Mouse (Mus musculus) heart, adult 2 months (tissue): ENCODE data around the gene Rab38. TPM values are rescaled to one million over a fixed set of nuclear protein-coding genes. Genes with fewer than 3 reads are reported as not detected.

Experiments
- DNase-seq, 2 experiments: peaks; one replicate each; pipeline ENCODE4 v3.0.0; 2021
- H3K27ac ChIP-seq: fragments of 200-600 bp; 2 replicates; pipeline ENCODE4 v1.8.1; 2022
- H3K27me3 ChIP-seq: fragments of 200-500 bp; 2 replicates; pipeline ENCODE4 v1.6.1; 2012; ENCODE audit warnings: mild to moderate bottlenecking, low read length, inconsistent platforms, mixed read lengths; ENCODE audit not compliant: control insufficient read depth, insufficient read depth
- H3K36me3 ChIP-seq: fragments of 200-500 bp; 2 replicates; pipeline ENCODE4 v1.6.1; 2012; ENCODE audit warnings: low read length, inconsistent platforms; ENCODE audit not compliant: control insufficient read depth, insufficient read depth
- H3K4me1 ChIP-seq: fragments of 200-500 bp; 2 replicates; pipeline ENCODE4 v1.6.1; 2011; ENCODE audit warnings: low read length; ENCODE audit not compliant: control insufficient read depth, insufficient read depth
- H3K4me3 ChIP-seq: fragments of 200-600 bp; 2 replicates; pipeline ENCODE4 v1.8.1; 2022
- H3K79me2 ChIP-seq: fragments of 200-500 bp; replicated peaks from 2 replicates; pipeline ENCODE4 v1.6.1; 2012; ENCODE audit warnings: mild to moderate bottlenecking, inconsistent platforms, low read length, moderate library complexity, mixed read lengths; ENCODE audit not compliant: control insufficient read depth, insufficient read depth
- H3K9ac ChIP-seq: fragments of 200-500 bp; 2 replicates; pipeline ENCODE4 v1.6.1; 2012; ENCODE audit warnings: low read depth, mild to moderate bottlenecking, control low read depth, inconsistent platforms, low read length, mixed read lengths
- CTCF ChIP-seq: fragments of 200-600 bp; IDR thresholded peaks from 2 replicates; pipeline ENCODE4 v1.8.1; 2022; ENCODE audit warnings: antibody characterized with exemption, mild to moderate bottlenecking, moderate library complexity
- EP300 ChIP-seq: fragments of 200-500 bp; IDR thresholded peaks from 2 replicates; pipeline ENCODE4 v1.6.1; 2011; ENCODE audit warnings: low read depth, low read length, control low read depth; ENCODE audit not compliant: insufficient read depth
- POLR2A ChIP-seq: fragments of 200-500 bp; IDR thresholded peaks from 2 replicates; pipeline ENCODE4 v1.6.1; 2011; ENCODE audit warnings: mild to moderate bottlenecking, low read depth, low read length, control low read depth; ENCODE audit not compliant: insufficient read depth
- WGBS: fragments of 180-500 bp; shearing (Covaris S2); methylation state at CpG from one replicate; pipeline ENCODE4 v1.1.7; 2018; 5-methylcytosine and 5-hydroxymethylcytosine counted together
- intact Hi-C: fragments of 180-260 bp; cut with DNase I; formaldehyde crosslinking; loops from one replicate; pipeline ENCODE4 v1.15.1; 2025
- polyA plus RNA-seq: library from polyadenylated mRNA; depleted of rRNA; stranded (reverse); fragments of >200 nt; gene quantifications from 2 replicates; pipeline ENCODE4 v1.2.3, GENCODE M21; 2012
- total RNA-seq, 2 experiments: library from RNA; stranded (reverse); gene quantifications; 2 replicates each; pipeline ENCODE4 v1.2.3; 2021

Rab38 gene
- total and polyA plus RNA-seq, 3 experiments: 0.16 to 0.23 TPM; not detected in 1

DNA sequence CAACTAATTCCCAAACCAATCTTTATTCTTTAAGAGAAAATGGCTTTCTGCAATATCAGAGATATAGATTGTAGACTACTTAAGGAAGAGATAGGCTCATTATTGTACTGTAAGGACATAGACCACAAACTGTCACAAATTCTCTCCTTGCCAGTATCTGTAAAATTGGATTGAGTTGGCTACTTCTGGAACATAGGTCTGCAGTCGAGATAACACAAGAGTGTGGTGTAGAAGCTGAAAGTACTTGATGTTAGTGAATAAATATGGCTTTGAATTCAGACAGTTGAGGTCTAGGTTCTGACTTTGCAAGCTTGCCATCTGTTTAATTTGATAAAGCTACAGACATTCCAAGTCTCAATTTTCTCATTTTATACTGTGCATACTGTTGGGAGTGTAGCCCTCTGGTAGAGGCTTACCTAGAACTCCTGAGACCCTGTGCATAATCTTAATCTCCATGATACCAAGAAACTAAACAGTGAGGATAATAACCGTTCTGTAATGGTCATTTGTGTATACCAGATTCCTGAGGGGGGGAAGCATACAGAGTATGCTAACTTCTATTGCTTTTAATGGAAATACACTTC lies 15.3 kb downstream of the Rab38 start:
- Histone ChIP-seq H3K27me3 (no peaks in the 10 kb centered on the region), H3K4me3 (no peak overlapping the region), H3K79me2 (no peaks in the 10 kb centered on the region), H3K9ac (no peak overlapping the region), H3K27ac (no peak overlapping the region), H3K4me1 (no peaks in the 10 kb centered on the region), H3K36me3 (no peaks in the 10 kb centered on the region)
- DNase-seq: no peak
- WGBS: 61% methylated on average over 2 of the region's 2 CpGs
- intact Hi-C loops: no loop called here
- TF ChIP-seq EP300: no peak
- no peak for TF ChIP-seq CTCF
- no peak for TF ChIP-seq POLR2A

DNA sequence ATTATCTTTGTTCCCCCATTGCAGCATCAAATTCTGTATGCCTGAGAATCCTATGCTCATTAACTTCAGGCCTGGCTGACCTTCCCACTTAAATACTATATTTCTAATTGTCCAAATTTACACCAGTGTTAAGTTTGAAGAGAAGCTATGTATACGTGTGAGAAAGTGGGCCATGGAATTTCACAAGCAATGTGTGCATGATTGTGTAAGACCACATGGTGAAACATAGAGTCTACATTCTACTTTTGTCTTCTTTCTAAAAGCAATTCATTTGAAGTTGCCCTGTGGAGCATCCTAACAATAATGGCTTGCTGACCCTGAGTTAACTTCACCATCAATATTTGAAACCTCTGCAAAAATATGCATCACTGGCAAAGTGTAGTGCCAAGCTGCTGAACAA lies 23.2 kb downstream of the Rab38 start:
- Histone ChIP-seq H3K79me2 (no peaks in the 10 kb centered on the region), H3K27ac (no peak overlapping the region), H3K36me3 (no peaks in the 10 kb centered on the region), H3K4me1 (no peaks in the 10 kb centered on the region), H3K9ac (no peak overlapping the region), H3K4me3 (no peak overlapping the region), H3K27me3 (no peaks in the 10 kb centered on the region)
- DNase-seq: no peak
- TF ChIP-seq POLR2A (no peak), CTCF (no peak), EP300 (no peak)
- intact Hi-C loops: no loop called here
- WGBS: 84% methylated on average over 1 of the region's 1 CpGs

DNA sequence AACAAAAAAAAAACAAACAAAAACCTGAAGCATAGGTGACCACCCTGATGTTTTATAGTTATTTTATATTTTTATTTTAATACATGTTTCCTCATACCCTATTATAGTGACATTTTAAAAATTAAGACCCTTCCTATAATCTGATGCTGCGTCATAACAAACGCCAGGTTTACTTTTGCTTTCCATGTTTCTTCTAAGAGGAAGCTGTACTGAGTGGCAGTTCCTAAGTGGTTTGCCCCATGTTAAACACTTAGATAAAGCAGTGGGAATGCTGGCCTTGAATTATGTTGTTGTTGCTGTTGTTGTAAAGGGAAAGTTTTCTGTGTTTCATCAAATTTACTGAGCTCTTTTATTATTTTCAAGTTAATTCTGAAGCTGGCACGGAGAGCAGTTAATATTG lies 27.8 kb downstream of the Rab38 start:
- DNase-seq: no peak
- Histone ChIP-seq H3K9ac (no peak overlapping the region), H3K4me1 (no peaks in the 10 kb centered on the region), H3K79me2 (no peaks in the 10 kb centered on the region), H3K36me3 (no peaks in the 10 kb centered on the region), H3K27ac (no peak overlapping the region), H3K27me3 (no peaks in the 10 kb centered on the region), H3K4me3 (no peak overlapping the region)
- TF ChIP-seq POLR2A (no peak), EP300 (no peak), CTCF (no peak)
- WGBS: 64% methylated on average over 3 of the region's 3 CpGs
- intact Hi-C loops: no loop called here

DNA sequence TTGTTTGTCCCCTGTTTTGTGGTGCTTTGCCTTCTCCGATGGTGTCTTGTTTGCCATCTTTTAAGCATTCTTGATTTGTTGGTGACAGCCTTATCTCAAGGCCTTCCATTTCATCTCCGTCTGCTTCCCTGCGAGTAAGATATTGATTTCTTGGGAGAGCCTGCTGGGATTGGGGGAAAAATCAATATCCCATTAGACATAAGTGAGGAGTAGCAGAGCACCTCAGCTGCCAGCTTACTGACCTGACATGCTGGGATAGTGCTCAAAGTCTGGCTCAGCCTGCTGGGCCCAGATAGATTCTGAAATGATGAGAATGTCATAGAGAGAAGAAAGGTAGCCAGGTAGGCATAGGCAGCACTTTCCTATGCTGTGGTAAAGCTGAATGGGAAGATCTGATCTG lies 37.7 kb downstream of the Rab38 start:
- Histone ChIP-seq H3K4me1 (no peaks in the 10 kb centered on the region), H3K9ac (no peak overlapping the region), H3K4me3 (no peak overlapping the region), H3K27ac (no peak overlapping the region), H3K27me3 (no peaks in the 10 kb centered on the region), H3K79me2 (no peaks in the 10 kb centered on the region), H3K36me3 (no peaks in the 10 kb centered on the region)
- WGBS: 55% methylated on average over 3 of the region's 3 CpGs
- intact Hi-C loops: no loop called here
- TF ChIP-seq POLR2A (no peak), EP300 (no peak), CTCF (no peak)
- no peak for DNase-seq

DNA sequence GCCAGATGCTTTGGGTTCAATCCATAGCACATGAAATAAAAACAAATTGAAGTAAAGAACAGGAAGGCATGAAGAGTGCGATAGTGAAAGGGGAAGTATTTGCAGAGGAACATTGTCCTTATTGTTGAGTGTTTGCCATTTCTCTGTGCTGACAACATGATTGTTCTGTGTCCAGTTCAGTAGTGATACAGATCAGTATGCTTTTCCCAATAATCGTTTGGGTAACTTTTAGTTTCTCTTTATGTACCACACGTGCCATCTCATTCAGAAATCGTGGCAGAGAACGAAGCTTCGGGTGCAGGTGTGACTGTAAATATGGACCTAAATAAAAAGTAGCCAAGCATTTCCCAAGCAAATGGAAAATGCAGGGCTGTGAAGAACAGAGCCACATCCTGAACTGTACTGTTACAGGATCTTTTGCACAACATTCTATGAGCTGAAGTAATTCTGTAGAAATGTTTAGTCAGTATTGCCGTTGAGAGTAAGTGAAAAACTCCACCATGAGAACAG lies 52.1 kb downstream of the Rab38 start:
- H3K4me3 ChIP-seq: no peak overlapping the region
- no peak for DNase-seq
- no peak overlapping the region for H3K27ac ChIP-seq
- H3K79me2 ChIP-seq: no peaks in the 10 kb centered on the region
- 57% methylated on average over 7 of the region's 7 CpGs for WGBS
- no peaks in the 10 kb centered on the region for H3K4me1 ChIP-seq
- no peaks in the 10 kb centered on the region for H3K36me3 ChIP-seq
- TF ChIP-seq EP300 (no peak), CTCF (no peak), POLR2A (no peak)
- no peaks in the 10 kb centered on the region for H3K27me3 ChIP-seq
- intact Hi-C loops: no loop called here
- no peak overlapping the region for H3K9ac ChIP-seq

DNA sequence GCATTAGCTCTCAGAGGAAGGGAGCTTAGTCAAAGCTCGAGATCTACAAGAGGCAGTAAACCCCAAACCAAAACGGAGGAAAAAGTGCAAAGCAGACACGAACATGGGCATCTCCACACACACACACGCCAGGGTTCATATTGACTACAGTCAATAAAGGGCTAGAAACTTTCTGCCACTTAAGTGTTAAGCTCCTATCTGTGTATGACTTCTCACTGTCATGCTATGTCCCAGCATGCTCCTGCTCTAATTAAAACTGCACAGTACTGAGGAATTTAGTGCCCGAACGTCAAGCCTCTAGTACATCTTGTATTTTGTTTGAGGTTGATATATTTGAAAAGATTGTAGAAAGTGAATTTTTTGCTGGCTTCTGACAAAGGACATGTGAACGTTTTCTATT lies 52.6 kb downstream of the Rab38 start:
- TF ChIP-seq EP300 (no peak), POLR2A (no peak), CTCF (no peak)
- no peak overlapping the region for H3K9ac ChIP-seq
- H3K79me2 ChIP-seq: no peaks in the 10 kb centered on the region
- no peak overlapping the region for H3K4me3 ChIP-seq
- WGBS: 51% methylated on average over 7 of the region's 7 CpGs
- H3K27me3 ChIP-seq: no peaks in the 10 kb centered on the region
- intact Hi-C loops: no loop called here
- H3K36me3 ChIP-seq: no peaks in the 10 kb centered on the region
- H3K27ac ChIP-seq: no peak overlapping the region
- DNase-seq: no peak
- no peaks in the 10 kb centered on the region for H3K4me1 ChIP-seq
